Mouse (Mus musculus) liver, adult (tissue): ENCODE measurements around the gene Ntm.

Source experiments
- GATA4 ChIP-seq: IDR thresholded peaks from 2 replicates; pipeline ENCODE4 v1.6.1; 2014; ENCODE audit warnings: mild to moderate bottlenecking, low read length; ENCODE audit not compliant: insufficient replicate concordance

Gene Ntm

DNA sequence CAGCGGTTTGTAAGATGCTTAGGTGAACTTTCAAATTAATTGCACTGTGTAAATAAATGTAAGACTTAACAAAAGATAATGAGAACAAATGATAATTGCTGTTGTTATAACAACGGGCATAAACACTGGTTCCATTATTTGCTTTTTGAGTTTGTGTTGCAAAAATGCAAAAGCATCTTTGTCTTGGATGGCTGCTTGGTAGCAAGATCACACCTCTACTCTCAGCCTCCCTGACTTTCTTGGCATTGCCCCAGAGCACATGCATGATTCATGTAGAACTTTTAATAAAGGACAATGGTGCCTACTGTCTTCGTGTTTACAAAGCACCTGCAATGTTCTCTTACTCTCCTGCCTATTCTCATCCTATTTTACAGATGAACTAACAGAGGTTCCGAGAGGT, 875.3 kb downstream of the Ntm start:
- TF ChIP-seq GATA4, result no peak

- no peak for TF ChIP-seq GATA4
Measured at GRCm38 (mm10) chr9:29087171-29087570, 875.8 kb downstream of the Ntm start.

DNA sequence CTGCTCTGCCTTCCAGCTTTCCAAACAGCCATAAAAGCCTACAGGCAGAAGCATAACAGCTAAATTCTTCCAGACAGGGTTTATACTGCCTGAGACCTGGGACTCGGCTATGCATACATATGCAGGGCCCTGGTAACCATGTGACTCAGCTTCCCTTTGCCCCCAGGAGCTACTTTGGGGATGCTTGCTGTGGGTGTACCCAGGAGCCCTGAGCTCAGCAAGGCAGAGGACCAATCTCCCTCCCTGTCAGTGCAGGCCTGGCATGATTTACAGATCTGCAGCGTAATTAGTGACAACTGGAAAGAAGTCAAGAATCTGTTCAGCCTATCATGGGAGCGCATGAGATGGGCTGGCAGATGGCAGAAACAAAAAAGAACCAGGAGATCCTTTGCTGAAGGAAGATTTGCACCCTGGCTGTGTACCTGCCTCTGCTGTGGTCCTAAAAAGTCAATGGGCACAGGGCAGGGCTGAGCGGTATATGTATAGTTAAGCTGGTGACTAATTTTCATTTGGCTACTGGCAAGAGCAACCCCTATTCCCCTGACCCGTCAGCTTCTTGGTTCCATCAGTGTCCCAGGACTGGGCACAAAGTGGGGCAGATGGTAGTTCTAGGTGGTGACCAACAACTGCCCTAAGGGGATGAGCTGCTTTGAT, 886.9 kb downstream of the Ntm start:
- TF ChIP-seq GATA4, result no peak

DNA sequence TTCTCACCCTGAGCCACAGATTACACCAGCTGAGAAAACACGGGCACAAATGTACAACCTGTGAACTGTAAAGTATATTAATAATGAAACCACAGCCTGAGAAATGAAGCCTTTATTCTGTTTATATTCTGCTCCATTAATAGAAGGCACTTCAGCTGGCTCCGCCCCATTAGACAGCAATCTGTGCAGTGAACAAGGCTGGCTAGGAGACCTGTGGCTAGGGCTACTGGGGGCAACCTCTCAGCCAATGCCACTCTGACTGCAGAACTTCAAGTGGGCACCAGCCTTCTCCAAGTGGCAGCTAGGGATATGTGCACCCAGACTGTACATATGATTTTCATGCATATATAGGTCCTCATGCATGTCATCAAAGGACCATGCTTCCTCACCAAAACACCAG, 887.7 kb downstream of the Ntm start:
- TF ChIP-seq GATA4, result no peak

DNA sequence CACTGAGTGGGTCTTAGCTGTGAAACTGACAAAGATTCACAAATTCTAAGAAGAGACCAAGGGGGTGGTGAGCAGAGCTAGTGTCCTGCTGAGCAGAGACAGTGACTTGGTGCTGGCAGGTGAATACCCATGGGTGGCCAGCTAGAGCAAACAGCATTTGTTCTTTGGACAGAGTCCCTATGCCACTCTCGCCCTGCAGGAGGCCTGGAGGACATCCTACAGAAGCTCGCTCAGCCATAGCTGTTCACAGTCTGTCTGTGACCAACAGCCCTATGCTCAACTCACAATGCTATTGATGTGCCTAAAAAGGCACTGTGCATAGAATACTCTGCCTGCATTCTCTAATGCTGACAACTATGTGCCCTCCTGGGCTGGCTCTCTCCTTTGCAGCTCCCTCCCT, 888.4 kb downstream of the Ntm start:
- no peak for TF ChIP-seq GATA4

DNA sequence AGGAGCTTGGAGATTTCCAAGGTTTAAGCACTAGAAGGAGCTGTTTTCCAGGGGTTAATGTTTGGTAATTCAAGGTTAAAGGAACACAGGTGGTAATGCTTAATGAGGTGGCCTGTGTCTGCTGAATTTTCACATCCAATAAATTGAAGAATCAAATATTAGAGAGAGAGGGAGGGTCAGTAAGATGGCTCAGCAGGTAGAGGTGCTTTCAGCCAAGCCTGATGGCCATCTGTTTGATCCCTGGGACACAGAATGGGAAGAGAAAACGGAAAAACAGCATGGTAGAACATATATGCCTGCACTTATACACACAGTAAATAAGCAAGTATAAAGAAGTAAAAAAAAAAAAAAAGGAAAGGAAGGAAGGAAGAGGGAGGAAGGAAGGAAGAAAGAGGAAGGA, 890.9 kb downstream of the Ntm start:
- TF ChIP-seq GATA4, result no peak

GRCm38 (mm10) chr9:29067572-29067971, 895.4 kb downstream of the Ntm start:
- no peak for TF ChIP-seq GATA4

GRCm38 (mm10) chr9:29060293-29060692, 902.6 kb downstream of the Ntm start:
- TF ChIP-seq GATA4, result no peak

DNA sequence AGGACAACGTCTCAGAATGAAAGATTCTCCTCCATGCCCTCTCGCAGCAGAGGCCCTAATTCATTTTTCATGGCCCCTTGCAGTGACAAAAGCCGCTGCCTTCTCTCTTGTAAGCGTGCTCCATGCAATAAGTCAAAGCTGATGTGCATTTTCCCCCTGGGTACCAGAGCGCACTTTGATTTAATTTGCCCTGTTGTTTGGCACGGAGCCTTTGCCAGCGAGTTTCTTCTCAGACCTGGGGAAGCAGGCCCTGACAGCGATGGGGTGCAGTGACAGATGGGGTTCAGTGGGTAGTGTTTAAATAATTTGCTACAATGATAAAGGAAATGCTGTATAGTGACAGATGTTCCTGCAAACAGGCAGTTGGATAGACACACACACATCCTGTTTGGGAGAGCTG, 904.1 kb downstream of the Ntm start:
- TF ChIP-seq GATA4, result no peak

DNA sequence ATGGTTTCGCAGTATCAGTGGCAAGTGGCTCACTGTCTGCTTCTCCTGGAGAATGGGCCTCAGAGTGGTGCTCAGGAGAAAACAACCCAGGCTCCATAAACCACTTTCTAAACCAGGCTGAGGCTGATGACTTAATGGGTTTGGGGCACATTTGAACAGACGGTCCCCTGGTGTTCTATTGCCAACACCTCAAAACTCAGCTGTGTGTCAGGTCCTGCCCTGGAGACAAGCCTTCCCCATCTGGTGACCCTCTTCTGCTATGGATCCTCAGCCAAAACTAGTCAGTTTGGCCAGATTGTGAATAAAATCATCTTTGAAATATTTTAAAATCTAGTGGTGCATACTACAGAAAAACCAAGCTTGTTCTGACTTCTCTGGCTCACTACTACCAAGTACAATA, 907.3 kb downstream of the Ntm start:
- no peak for TF ChIP-seq GATA4

GRCm38 (mm10) chr9:29036466-29036865, 926.5 kb downstream of the Ntm start:
- no peak for TF ChIP-seq GATA4

DNA sequence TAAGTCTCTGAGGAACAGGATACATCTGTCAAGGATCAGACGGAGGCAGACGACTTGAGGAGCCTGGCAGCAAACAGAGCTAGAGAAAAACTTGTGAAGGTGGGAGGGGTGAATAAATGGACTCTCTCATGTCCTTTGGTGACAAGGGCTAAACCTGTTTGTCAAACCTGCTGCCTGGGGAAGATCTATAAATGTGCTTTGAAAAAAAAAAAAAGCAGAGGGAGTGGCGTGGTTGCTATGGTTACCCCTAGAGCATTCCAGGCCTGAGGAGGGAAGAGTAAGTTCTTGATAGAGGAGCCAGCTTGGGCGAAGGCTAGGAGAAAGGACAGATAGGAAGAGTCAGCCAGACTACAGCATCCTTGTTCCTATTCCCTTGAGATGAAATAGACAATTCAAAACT, 926.9 kb downstream of the Ntm start:
- TF ChIP-seq GATA4, result no peak

- no peak for TF ChIP-seq GATA4
Measured at GRCm38 (mm10) chr9:29026410-29026809, 936.5 kb downstream of the Ntm start.

GRCm38 (mm10) chr9:29025603-29026002, 937.3 kb downstream of the Ntm start:
- no peak for TF ChIP-seq GATA4

DNA sequence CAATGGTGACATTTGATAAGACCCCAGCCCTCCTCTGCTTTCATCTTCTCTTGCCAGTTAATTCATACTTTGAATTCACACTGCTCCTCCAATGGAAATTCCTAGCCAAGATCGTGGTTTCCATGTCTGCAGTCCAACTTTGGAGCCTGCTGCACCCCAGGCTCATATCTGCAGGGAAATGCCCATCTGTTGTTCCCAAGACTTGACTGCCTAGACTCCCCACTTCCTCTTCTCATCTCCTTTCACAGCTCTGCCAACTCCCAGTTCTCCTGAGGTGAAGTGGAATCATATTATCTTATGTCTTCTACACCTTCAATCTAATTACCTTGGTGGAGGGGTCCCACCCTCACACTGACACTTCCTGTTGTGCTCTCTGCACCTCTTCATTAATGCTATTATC, 937.8 kb downstream of the Ntm start:
- TF ChIP-seq GATA4, result no peak

DNA sequence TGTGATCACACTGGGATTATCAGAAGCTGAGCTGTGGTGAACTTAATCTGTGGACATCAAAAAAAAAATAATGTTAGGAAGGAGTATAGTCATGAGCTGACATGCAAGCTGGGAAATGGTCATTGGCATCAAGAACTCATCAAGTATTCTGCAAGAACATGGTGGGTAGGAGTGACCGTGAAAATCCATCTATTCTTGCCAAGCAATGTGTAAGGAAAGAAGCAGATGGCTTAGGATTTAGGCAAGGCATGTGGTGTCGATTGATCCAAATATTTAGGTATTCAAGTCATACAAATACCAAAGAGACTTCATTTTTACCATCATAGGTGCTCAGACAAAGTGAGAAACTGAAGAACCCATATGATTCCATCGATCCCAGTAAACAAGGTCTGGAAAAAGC, 946.1 kb downstream of the Ntm start:
- TF ChIP-seq GATA4, result no peak

DNA sequence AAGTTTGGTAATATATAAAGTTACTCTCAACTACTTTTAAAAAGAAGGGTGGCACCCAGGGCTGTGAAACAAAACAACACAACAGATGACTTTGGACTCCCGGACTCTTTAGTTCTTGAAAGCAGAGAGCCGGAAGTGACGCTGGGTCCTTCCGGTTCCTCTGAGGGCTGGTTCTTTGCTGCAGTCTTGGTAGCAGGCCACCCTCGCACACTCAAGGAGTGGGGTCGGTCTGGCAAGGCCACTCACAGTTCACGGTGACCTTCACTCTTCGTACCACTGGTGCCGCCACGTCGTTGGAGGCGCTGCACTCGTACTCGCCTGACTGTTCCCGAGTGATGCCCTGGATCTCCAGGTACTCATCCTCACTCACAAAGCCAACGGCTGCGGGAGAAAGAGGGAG, 949.1 kb downstream of the Ntm start:
- TF ChIP-seq GATA4, result no peak
